Mouse (Mus musculus): ENCODE data around the gene Olfr541.
"Not testable (repeated sequence)": the region's sequence is repeated elsewhere in the genome, so short reads cannot be mapped to it uniquely, and the experiment has no call there.

Gene Olfr541

DNA sequence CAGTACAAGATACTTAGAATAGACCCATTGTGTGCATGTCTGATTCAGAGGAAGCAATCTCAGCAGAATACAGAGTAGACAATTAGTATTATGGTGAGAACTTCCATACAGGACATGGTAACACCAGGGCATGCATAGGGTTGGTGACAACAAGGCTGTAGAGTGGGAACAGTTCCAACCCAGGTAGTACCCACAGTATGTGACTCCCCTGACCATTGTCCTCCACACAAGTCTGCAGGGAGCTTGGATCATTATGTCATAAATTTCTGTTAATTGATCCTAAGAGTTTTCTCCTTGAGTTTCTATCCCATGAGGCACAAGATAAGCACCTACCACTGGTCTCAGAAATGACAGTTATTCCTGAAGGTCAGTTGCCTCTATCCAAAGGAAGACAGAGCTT is at the start of gene Olfr541:
Gene Olfr541, plus strand, starts transcription at position 301 of the 400 bp plus-strand sequence.
- no peak for DNase-seq

DNA sequence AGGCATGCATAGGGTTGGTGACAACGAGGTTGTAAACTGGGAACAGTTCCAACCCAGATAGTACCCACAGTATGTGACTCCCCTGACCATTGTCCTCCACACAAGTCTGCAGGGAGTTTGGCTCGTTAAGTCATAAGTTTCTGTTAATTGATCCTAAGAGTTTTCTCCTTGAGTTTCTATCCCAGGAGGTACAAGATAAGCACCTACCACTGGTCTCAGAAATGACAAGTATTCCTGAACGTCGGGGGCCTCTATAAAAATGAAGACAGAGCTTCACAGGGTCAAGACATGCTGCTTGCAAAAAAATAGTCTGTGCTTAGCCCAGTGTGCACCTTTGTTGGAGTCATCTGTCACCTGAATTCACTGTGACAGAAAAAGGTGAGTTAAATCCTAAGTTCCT is 37.4 kb upstream of the Olfr541 start, which contains the start of gene Olfr539:
Gene Olfr539, plus strand, starts transcription at position 301 of the 400 bp plus-strand sequence.
- DNase-seq = no peak

DNA sequence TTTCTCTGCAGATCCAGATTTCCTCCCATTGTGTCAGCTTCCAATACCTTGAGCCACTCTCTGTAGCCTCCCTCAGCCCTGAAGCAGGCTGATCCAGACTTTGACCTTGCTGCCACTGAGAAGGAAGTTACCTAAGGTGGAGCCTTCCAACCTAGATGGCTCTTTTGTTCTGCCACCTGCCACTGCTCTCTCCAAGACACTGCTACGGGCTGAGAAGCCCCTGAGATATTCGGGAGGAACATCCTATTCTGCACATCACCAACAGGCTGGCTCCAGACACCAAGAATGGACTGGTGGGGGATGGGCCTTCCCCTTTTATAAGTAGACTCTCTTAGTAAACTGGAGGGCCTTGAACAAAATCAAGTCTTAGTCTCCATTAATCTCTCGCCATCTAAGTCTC is 26.4 kb upstream of the Olfr541 start:
- not testable (repeated sequence) for DNase-seq

DNA sequence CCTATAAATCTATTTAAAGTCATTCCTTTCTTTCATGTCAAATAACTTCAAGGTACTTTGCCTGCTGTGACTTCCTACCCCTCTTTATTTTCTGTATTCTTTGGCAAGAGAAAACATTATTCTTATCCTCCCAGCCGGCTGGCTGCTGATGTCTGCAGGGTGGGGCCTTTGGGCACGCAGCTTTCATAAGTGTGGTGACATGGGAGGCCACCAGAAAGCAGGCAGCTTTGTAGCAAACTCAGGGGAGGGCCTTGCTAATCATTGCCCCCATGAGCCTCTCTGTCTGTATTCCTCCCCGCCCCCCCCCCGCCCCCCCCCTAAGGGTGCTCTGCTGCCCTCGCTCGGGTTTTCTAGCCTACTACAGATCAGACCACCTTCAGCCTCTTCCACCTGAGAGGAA is 21.2 kb upstream of the Olfr541 start:
- DNase-seq = no peak

DNA sequence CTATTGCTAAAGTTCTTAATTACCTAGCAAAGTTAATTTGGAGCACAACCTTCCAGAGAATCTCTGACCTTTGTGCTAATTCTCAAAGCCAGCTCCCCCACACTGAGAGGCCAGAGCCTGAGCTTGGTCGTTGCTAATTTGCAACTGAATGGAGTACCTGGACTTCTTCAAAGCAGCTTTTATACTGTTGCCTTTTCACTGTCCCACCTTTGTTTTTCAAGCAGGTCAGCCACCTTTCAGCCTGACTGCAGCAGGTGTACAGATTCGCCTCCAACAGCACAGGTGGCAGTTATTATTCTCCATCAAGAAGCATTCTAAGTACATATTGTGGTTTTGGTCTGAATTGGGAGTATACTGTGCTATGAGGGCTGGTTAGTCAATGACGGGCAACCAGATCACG is 17.5 kb upstream of the Olfr541 start:
- not testable (repeated sequence) for DNase-seq

GRCm38 (mm10) chr7:140681651-140682050 is 15.4 kb upstream of the Olfr541 start, which contains the start of gene Olfr45:
Olfr45 (plus strand) TSS chr7:140681951.
- no peak for DNase-seq

- no peak for DNase-seq
Observed at GRCm38 (mm10) chr7:140706348-140706747, 9.3 kb downstream of the Olfr541 start.

DNA sequence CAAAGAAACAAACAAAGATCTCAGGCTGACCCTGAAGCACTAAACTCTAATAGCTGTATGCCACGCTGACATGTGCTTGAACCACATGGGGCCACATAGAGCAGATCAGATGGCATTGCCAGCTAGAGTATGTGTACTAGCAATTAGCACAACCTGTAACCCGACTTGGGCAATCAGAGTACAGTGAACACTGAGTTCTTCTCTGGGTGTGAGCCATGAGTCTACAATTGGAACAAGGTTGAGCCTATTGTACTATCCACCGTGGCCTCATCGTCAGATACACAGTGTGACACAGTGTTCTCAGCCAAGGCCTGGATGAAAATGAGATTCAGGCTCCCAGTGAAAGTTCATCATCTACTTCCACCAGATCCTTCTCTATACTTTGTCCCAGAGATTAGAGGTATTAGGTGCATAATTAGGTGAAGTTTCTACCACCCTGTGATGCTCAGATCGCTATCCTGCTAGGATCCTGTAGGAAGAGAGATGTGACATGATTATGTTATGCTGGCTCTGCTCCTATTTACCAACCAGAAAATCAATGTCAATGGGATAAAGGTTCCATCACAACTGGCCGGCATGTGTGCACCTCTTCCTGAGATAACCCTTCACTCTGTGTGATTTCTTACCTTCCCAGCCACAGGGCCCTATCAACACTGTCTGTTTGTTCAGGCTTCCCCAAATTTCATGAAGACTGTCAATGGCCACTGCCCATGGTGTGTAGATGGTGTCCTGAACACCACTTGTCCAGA is 10.6 kb downstream of the Olfr541 start:
- no peak for DNase-seq

DNA sequence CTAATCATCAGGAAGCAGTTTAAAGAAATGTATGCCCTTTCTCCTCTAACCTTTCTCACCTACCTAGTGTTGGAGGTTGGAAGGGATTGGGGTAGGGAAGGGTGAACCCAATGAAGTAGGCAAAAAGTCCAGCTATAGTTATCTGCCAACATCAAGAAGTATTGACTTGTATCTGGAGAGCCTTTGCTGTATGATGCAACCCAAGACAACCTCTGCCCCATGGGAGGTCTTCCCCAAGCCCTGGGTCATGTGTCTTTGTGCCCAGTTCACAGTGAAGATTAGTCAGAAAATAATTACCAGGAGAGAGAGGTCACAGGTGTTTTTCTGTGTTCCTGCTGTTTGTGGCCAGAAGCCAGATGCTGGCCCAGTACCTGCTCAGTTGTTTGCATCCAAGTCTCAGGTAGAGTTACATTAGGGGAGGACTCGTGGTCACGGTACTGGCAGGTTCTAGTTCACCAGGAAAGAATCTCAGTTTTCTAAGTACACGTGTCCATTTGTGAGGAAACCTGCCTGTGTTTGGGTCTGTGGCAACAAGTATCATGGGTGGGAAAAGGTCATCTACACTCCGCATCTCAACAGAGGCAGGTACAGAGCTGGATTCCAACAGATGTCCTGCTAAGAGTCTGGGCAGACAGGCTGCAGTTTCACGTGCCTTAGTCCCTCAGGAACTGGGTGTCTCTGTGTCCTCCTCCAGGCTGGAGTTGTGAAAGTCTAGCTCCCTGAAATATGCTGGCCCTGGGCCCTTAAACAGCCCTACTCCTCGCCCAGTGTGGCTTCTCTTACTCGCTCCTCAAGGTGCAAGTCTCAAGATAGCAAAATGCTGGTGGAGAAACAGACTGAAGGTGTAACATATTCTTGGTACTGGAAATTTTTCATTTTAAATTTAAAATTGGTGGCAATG is 20.3 kb downstream of the Olfr541 start:
- DNase-seq = peak; percentile 43

DNA sequence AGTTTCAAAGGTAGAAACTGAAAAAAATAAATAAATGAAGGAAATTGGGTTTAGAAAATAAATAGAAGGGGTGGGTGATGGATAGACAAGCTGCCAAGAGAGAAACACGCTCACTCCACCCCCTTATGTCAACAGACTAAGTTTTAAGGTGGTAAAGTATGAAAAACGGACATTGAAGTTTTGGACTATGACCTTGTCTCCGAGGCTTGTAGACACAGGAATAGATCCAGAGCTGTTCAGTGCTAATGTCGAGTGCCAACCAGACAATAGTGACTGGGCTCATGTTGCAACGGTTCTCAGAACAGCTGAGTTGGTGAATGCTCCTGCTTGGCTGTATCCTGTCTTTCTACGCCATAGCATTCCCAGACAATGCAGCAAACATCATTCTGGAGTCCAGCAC is 24.0 kb downstream of the Olfr541 start:
- no peak for DNase-seq

GRCm38 (mm10) chr7:140725558-140725957 is 28.5 kb downstream of the Olfr541 start:
- DNase-seq = no peak

DNA sequence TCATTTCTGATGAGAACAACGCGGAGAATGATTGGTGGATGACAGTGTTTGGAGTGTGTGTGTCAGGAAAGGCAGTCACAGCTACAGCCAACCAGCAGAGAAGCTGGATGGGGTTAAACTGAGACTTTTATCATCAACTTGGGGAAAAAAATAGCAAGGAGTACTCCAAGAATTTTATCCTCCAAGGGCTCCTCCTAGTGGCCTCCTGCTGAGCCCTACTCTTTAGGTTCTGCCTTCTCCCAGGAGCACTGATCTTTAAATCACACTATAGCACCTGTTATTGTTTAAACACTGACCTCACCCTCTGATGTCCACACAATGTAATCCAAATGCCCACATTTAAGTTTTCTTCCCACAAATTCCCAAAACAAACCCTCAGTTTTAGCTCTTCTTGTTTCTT is 36.1 kb downstream of the Olfr541 start:
- DNase-seq = peak; percentile 19

GRCm38 (mm10) chr7:140747402-140747801 is 50.3 kb downstream of the Olfr541 start:
- DNase-seq = no peak

DNA sequence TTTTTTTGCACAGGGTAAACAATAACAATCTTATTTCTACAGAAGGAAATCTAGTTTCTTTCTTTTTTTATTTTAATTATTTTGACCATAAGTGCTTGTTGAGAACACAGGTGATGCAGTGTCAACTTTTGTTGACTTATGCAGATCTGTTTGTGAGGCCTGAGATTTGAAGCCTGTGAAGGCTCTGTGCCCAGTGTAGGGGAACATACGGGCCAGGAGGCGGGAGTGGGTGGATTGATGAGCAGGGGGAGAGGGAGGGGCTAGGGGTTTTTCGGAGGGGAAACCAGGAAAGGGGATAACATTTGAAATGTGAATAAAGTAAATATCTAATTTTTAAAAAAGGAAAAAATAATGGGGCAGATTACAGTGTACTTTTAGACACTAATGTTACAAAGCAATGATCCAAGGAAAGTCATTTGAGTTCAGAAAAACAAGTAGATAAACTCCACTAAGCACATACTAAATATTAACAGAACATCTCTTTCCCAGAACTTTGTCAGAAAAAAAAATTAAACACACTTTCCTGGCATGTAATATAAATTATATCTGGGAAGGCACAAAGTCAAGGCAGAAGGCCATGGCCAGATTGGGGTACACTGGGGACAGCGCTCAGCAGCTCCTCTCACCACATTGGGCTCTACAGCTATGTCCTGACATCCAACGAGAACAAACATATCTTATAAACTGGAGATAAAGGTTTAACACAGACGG is 51.2 kb downstream of the Olfr541 start:
- no peak for DNase-seq

GRCm38 (mm10) chr7:140748827-140749160 is 51.7 kb downstream of the Olfr541 start:
- no peak for DNase-seq

DNA sequence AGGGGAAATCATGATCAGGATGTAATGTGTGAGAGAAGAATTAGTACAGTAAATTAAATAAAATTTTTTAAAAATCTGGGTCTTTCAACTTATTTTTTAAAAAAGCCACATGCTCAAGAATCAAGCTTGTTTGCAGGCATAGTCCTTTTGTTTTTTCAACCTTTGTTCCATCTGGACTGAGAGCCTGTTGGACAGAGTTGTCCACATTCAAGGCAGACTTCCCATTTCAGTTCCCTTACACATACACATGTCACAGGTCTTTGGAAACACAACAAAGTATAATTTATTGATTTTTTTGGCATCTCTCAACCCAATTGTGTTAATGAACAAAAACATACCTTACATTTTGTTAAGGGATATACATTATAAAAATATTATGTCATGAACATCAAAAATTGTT is 57.5 kb downstream of the Olfr541 start:
- DNase-seq = no peak

Data from right cerebral cortex, adult 18-20 months (tissue).